Mouse (Mus musculus) myocyte (in vitro differentiated cells): ENCODE measurements around the gene Csk. TPM values are rescaled to one million over a fixed set of nuclear protein-coding genes. Genes with fewer than 3 reads are reported as not detected.

Experiments used
- H3K27me3 ChIP-seq: one replicate; pipeline ENCODE4 v1.6.1; 2011; ENCODE audit not compliant: control insufficient read depth, insufficient read depth, insufficient read length
- H3K36me3 ChIP-seq: one replicate; pipeline ENCODE4 v1.6.1; 2011; ENCODE audit not compliant: control insufficient read depth, insufficient read depth
- H3K4me2 ChIP-seq: one replicate; pipeline ENCODE4 v1.6.1; 2011; ENCODE audit warnings: low read depth, control low read depth
- H3K4me3 ChIP-seq: one replicate; pipeline ENCODE4 v1.5.1; 2011; ENCODE audit warnings: mild to moderate bottlenecking, control low read depth, moderate library complexity
- H3K79me2 ChIP-seq: one replicate; pipeline ENCODE4 v1.6.1; 2011; ENCODE audit not compliant: control insufficient read depth, insufficient read depth
- H3ac ChIP-seq: one replicate; pipeline ENCODE4 v1.6.1; 2011; ENCODE audit not compliant: control insufficient read depth, insufficient read length
- CEBPB ChIP-seq: IDR thresholded peaks from 2 replicates; pipeline ENCODE4 v1.6.1; 2011; ENCODE audit warnings: mild to moderate bottlenecking, moderate library complexity; ENCODE audit not compliant: poor library complexity, insufficient read depth, severe bottlenecking
- E2F4 ChIP-seq: IDR thresholded peaks from one replicate; pipeline ENCODE4 v1.6.1; 2011; ENCODE audit warnings: mild to moderate bottlenecking, control low read depth, moderate library complexity; ENCODE audit not compliant: insufficient read depth
- MAX ChIP-seq: IDR thresholded peaks from one replicate; pipeline ENCODE4 v1.6.1; 2011; ENCODE audit warnings: low read depth, mild to moderate bottlenecking, control low read depth
- MYOD1 ChIP-seq, 3 experiments: IDR thresholded peaks; one replicate each; pipeline ENCODE4 v1.6.1; 2011; ENCODE audit warnings: control low read depth in 2 of 3, low read depth in 2 of 3, mild to moderate bottlenecking in 2 of 3, moderate library complexity in 1 of 3; ENCODE audit not compliant: insufficient read length in 2 of 3, control insufficient read depth in 1 of 3
- MYOG ChIP-seq, 3 experiments: IDR thresholded peaks; one replicate each; pipeline ENCODE4 v1.6.1; 2011; ENCODE audit warnings: control low read depth in 2 of 3, low read depth in 2 of 3, mild to moderate bottlenecking in 2 of 3; ENCODE audit not compliant: insufficient read length in 2 of 3, control insufficient read depth in 1 of 3, insufficient read depth in 1 of 3
- POLR2A ChIP-seq: IDR thresholded peaks from one replicate; pipeline ENCODE4 v1.6.1; 2011; ENCODE audit warnings: low read depth, mild to moderate bottlenecking, control low read depth, moderate library complexity; ENCODE audit not compliant: insufficient read length
- POLR2AphosphoS2 ChIP-seq: IDR thresholded peaks from one replicate; pipeline ENCODE4 v1.6.1; 2011; ENCODE audit warnings: low read depth, control low read depth; ENCODE audit not compliant: insufficient read length
- REST ChIP-seq: IDR thresholded peaks from one replicate; pipeline ENCODE4 v1.6.1; 2011; ENCODE audit warnings: mild to moderate bottlenecking, control low read depth, moderate library complexity; ENCODE audit not compliant: insufficient read depth, insufficient read length
- SRF ChIP-seq: IDR thresholded peaks from one replicate; pipeline ENCODE4 v1.6.1; 2011; ENCODE audit warnings: low read depth; ENCODE audit not compliant: control insufficient read depth, insufficient read length
- TCF12 ChIP-seq: IDR thresholded peaks from one replicate; pipeline ENCODE4 v1.6.1; 2011; ENCODE audit warnings: mild to moderate bottlenecking, control low read depth; ENCODE audit not compliant: poor library complexity, insufficient read depth, severe bottlenecking
- TCF3 ChIP-seq: IDR thresholded peaks from one replicate; pipeline ENCODE4 v1.6.1; 2011; ENCODE audit warnings: low read depth, control low read depth; ENCODE audit not compliant: insufficient read length
- USF1 ChIP-seq: IDR thresholded peaks from one replicate; pipeline ENCODE4 v1.6.1; 2011; ENCODE audit warnings: low read depth, mild to moderate bottlenecking, control low read depth, moderate library complexity
- polyA plus RNA-seq: library from polyadenylated mRNA; unstranded; fragments of >200 nt; fragmentation: generic; extraction: Trizol; gene quantifications from one replicate; pipeline ENCODE4 v1.2.1, GENCODE M21; 2012; ENCODE audit warnings: missing spikeins

Csk gene
- 76.7 TPM for polyA plus RNA-seq

GRCm38 (mm10) chr9:57653283-57653682 is at the start of gene Csk:
Gene Csk, minus strand, starts transcription at chr9:57653631.
- H3K36me3 ChIP-seq: no peaks in the 10 kb centered on the region
- H3K27me3 ChIP-seq: no peaks in the 10 kb centered on the region
- no peak within 1 kb of the TSS for H3ac ChIP-seq
- no peak within 1 kb of the TSS for H3K4me3 ChIP-seq
- H3K79me2 ChIP-seq: no peaks in the 10 kb centered on the region
- no peak for TF ChIP-seq POLR2AphosphoS2
- TF ChIP-seq MYOG (IDR thresholded peaks at IDR 0.05; ENCODE audit: control insufficient read depth in 1 of 3, insufficient read depth in 1 of 3, insufficient read length in 2 of 3, low read depth in 2 of 3): no peak
- no peak for TF ChIP-seq MAX
- no peak for TF ChIP-seq POLR2A
- no peak for TF ChIP-seq CEBPB
- TF ChIP-seq E2F4: no peak
- TF ChIP-seq MYOD1 (IDR thresholded peaks at IDR 0.05; ENCODE audit: control insufficient read depth in 1 of 3, insufficient read length in 2 of 3, low read depth in 2 of 3): no peak
- TF ChIP-seq SRF: no peak
- no peak for TF ChIP-seq TCF3
- no peak for TF ChIP-seq TCF12
- TF ChIP-seq REST: no peak
- TF ChIP-seq USF1: no peak
- H3K4me2 ChIP-seq: no peak within 1 kb of the TSS

GRCm38 (mm10) chr9:57698466-57699150 is 45.2 kb upstream of the Csk start:
- H3ac ChIP-seq: no peak overlapping the region
- H3K4me3 ChIP-seq: no peak overlapping the region
- TF ChIP-seq E2F4 (no peak), TCF12 (no peak), TCF3 (no peak), MAX (no peak), SRF (no peak), CEBPB (no peak), MYOD1 (IDR thresholded peaks at IDR 0.05; ENCODE audit: control insufficient read depth in 1 of 3, insufficient read length in 2 of 3, low read depth in 2 of 3) (no peak), POLR2A (no peak), REST (no peak), USF1 (no peak), MYOG (IDR thresholded peaks at IDR 0.05; ENCODE audit: control insufficient read depth in 1 of 3, insufficient read depth in 1 of 3, insufficient read length in 2 of 3, low read depth in 2 of 3) (no peak), POLR2AphosphoS2 (no peak)
- H3K4me2 ChIP-seq: no peak overlapping the region
- H3K36me3 ChIP-seq: no peaks in the 10 kb centered on the region
- H3K79me2 ChIP-seq: no peaks in the 10 kb centered on the region
- H3K27me3 ChIP-seq: peaks cover 29% of the 10 kb centered on the region

- H3ac ChIP-seq: no peak overlapping the region
- H3K27me3 ChIP-seq: peaks cover 29% of the 10 kb centered on the region
- TF ChIP-seq MYOD1 (IDR thresholded peaks at IDR 0.05; ENCODE audit: control insufficient read depth in 1 of 3, insufficient read length in 2 of 3, low read depth in 2 of 3) (no peak), MYOG (IDR thresholded peaks at IDR 0.05; ENCODE audit: control insufficient read depth in 1 of 3, insufficient read depth in 1 of 3, insufficient read length in 2 of 3, low read depth in 2 of 3) (no peak)
- H3K4me2 ChIP-seq: no peak overlapping the region
- no peak overlapping the region for H3K4me3 ChIP-seq
- no peaks in the 10 kb centered on the region for H3K36me3 ChIP-seq
- H3K79me2 ChIP-seq: no peaks in the 10 kb centered on the region
Observed at GRCm38 (mm10) chr9:57697380-57697779, 43.9 kb upstream of the Csk start.

- H3K4me3 ChIP-seq: no peak overlapping the region
- no peaks in the 10 kb centered on the region for H3K79me2 ChIP-seq
- TF ChIP-seq TCF3 (no peak), REST (no peak), CEBPB (no peak), SRF (no peak), MYOD1 (IDR thresholded peaks at IDR 0.05; ENCODE audit: control insufficient read depth in 1 of 3, insufficient read length in 2 of 3, low read depth in 2 of 3) (no peak), MYOG (IDR thresholded peaks at IDR 0.05; ENCODE audit: control insufficient read depth in 1 of 3, insufficient read depth in 1 of 3, insufficient read length in 2 of 3, low read depth in 2 of 3) (no peak), MAX (no peak)
- no peak overlapping the region for H3ac ChIP-seq
- no peaks in the 10 kb centered on the region for H3K36me3 ChIP-seq
- H3K4me2 ChIP-seq: peak overlapping the region; percentile 50
- H3K27me3 ChIP-seq: peaks cover 29% of the 10 kb centered on the region
Observed at GRCm38 (mm10) chr9:57696380-57697285, 43.2 kb upstream of the Csk start.
